Mouse (Mus musculus) urinary bladder, postnatal 14 days (tissue): ENCODE results near the gene B430305J03Rik.

Source experiments
- DNase-seq: peaks from one replicate; pipeline ENCODE4 v3.0.0; 2021; ENCODE audit warnings: low spot score

Gene B430305J03Rik

GRCm38 (mm10) chr3:61365779-61366373, at the start of gene B430305J03Rik:
Gene B430305J03Rik, minus strand, starts transcription at chr3:61365951.
- no peak for DNase-seq

- DNase-seq = no peak
These were observed 43.9 kb upstream of the B430305J03Rik start for GRCm38 (mm10) chr3:61409683-61410082.

- DNase-seq = no peak
These were observed 41.2 kb upstream of the B430305J03Rik start for GRCm38 (mm10) chr3:61406921-61407320.

GRCm38 (mm10) chr3:61400823-61401387, 35.2 kb upstream of the B430305J03Rik start:
- DNase-seq = no peak

- no peak for DNase-seq
These were observed 31.0 kb upstream of the B430305J03Rik start for GRCm38 (mm10) chr3:61396728-61397127.

GRCm38 (mm10) chr3:61395382-61395781, 29.6 kb upstream of the B430305J03Rik start:
- DNase-seq = no peak

- DNase-seq = no peak
These were observed 27.8 kb upstream of the B430305J03Rik start for GRCm38 (mm10) chr3:61393520-61393919.

- no peak for DNase-seq
These were observed 27.1 kb upstream of the B430305J03Rik start for GRCm38 (mm10) chr3:61392881-61393280.

GRCm38 (mm10) chr3:61391564-61391963, 25.8 kb upstream of the B430305J03Rik start:
- no peak for DNase-seq

GRCm38 (mm10) chr3:61386368-61386767, 20.6 kb upstream of the B430305J03Rik start:
- no peak for DNase-seq

- DNase-seq = peak; percentile 29
These were observed 10.2 kb upstream of the B430305J03Rik start for GRCm38 (mm10) chr3:61376001-61376400.

GRCm38 (mm10) chr3:61368446-61368845, 2.7 kb upstream of the B430305J03Rik start:
- no peak for DNase-seq

GRCm38 (mm10) chr3:61364978-61365778, 573 bp downstream of the B430305J03Rik start:
- DNase-seq = peak; percentile 41

GRCm38 (mm10) chr3:61364661-61364977, 1.1 kb downstream of the B430305J03Rik start:
- no peak for DNase-seq

GRCm38 (mm10) chr3:61363989-61364660, 1.6 kb downstream of the B430305J03Rik start:
- DNase-seq = peak; percentile 95

- DNase-seq = peak; percentile 93
These were observed 2.4 kb downstream of the B430305J03Rik start for GRCm38 (mm10) chr3:61363161-61363988.

- no peak for DNase-seq
These were observed 3.0 kb downstream of the B430305J03Rik start for GRCm38 (mm10) chr3:61362821-61363160.

GRCm38 (mm10) chr3:61361338-61361737, 4.4 kb downstream of the B430305J03Rik start, which contains the start of gene Rap2b:
Gene Rap2b, plus strand, starts transcription at chr3:61361638.
- DNase-seq = no peak

GRCm38 (mm10) chr3:61358756-61359293, 6.9 kb downstream of the B430305J03Rik start:
- DNase-seq = no peak

- no peak for DNase-seq
These were observed 7.6 kb downstream of the B430305J03Rik start for GRCm38 (mm10) chr3:61358107-61358506.

- no peak for DNase-seq
These were observed 10.3 kb downstream of the B430305J03Rik start for GRCm38 (mm10) chr3:61355464-61355863.

GRCm38 (mm10) chr3:61349433-61349832, 16.3 kb downstream of the B430305J03Rik start:
- DNase-seq = no peak
